Mouse (Mus musculus) liver, postnatal 0 days (tissue): Measurements from ENCODE around the gene Fnip2. TPM values are rescaled to one million over a fixed set of nuclear protein-coding genes. Genes with fewer than 3 reads are reported as not detected.
A peak's percentile ranks its signal among the peaks of the same experiment; 100 is the strongest.

Experiments
- ATAC-seq: fragments of 200-750 bp; cut with Nextera tagmentation; 2 replicates; pipeline ENCODE4 v1.8.0; 2017; ENCODE audit warnings: mild to moderate bottlenecking, moderate library complexity
- DNase-seq: peaks from one replicate; pipeline ENCODE4 v3.0.0-alpha.2; 2016
- H3K27ac ChIP-seq: fragments of 300-500 bp; sonication (generic); 2 replicates; pipeline ENCODE4 v1.5.1; 2014; ENCODE audit warnings: antibody characterized with exemption, moderate library complexity, mild to moderate bottlenecking, low read depth
- H3K27me3 ChIP-seq: fragments of 300-500 bp; sonication (generic); 2 replicates; pipeline ENCODE4 v1.6.1; 2014; ENCODE audit warnings: low read length, control low read depth, mixed read lengths; ENCODE audit not compliant: insufficient read depth
- H3K36me3 ChIP-seq: fragments of 300-500 bp; sonication (generic); replicated peaks from 2 replicates; pipeline ENCODE4 v1.6.1; 2014; ENCODE audit warnings: mild to moderate bottlenecking, control low read depth, low read length, moderate library complexity, mixed read lengths; ENCODE audit not compliant: insufficient read depth
- H3K4me1 ChIP-seq: fragments of 300-500 bp; sonication (generic); 2 replicates; pipeline ENCODE4 v1.6.1; 2014; ENCODE audit warnings: antibody characterized with exemption, mild to moderate bottlenecking, control low read depth; ENCODE audit not compliant: insufficient read depth
- H3K4me2 ChIP-seq: fragments of 300-500 bp; sonication (generic); 2 replicates; pipeline ENCODE4 v1.6.1; 2014; ENCODE audit warnings: low read depth, mild to moderate bottlenecking, low read length, moderate library complexity, mixed read lengths
- H3K4me3 ChIP-seq: fragments of 300-500 bp; sonication (generic); 2 replicates; pipeline ENCODE4 v1.5.1; 2014; ENCODE audit warnings: low read depth, low read length
- H3K9ac ChIP-seq: fragments of 300-500 bp; sonication (generic); replicated peaks from 2 replicates; pipeline ENCODE4 v1.6.1; 2014; ENCODE audit warnings: mild to moderate bottlenecking, moderate library complexity
- H3K9me3 ChIP-seq: fragments of 300-500 bp; sonication (generic); 2 replicates; pipeline ENCODE4 v1.6.1; 2016; ENCODE audit warnings: mild to moderate bottlenecking, control low read depth, low read length, mixed read lengths
- CTCF ChIP-seq: sonication (generic); IDR thresholded peaks from 2 replicates; pipeline ENCODE4 v1.5.1; 2016; ENCODE audit warnings: antibody characterized with exemption, low read depth
- EP300 ChIP-seq: IDR thresholded peaks from 2 replicates; pipeline ENCODE4 v1.6.1; 2016; ENCODE audit warnings: antibody characterized with exemption, low read depth, mild to moderate bottlenecking
- WGBS: fragments of 180-500 bp; shearing (Covaris S2); extraction: QIAGEN DNeasy Blood & Tissue Kit; methylation state at CpG from one replicate; pipeline ENCODE4 v1.1.7; 2014; ENCODE audit not compliant: insufficient replicate concordance; 5-methylcytosine and 5-hydroxymethylcytosine counted together
- polyA plus RNA-seq: library from polyadenylated mRNA; unstranded; fragments of >200 nt; fragmentation: Nextera tagmentation; extraction: Ambion mirVana; gene quantifications from 2 replicates; pipeline ENCODE4 v1.2.1, GENCODE M21; 2015

The Fnip2 gene
- polyA plus RNA-seq = 2.4 and 3.0 TPM in 2 replicates

GRCm38 (mm10) chr3:79567703-79568362 is at the start of gene Fnip2:
Fnip2 (minus strand) TSS chr3:79567796.
- H3K4me2 ChIP-seq = peak within 1 kb of the TSS; percentile 88
- H3K9ac ChIP-seq = peak within 1 kb of the TSS; percentile 87
- H3K4me3 ChIP-seq = peak within 1 kb of the TSS; percentile 88
- H3K36me3 ChIP-seq = no peaks in the 10 kb centered on the region
- ATAC-seq = peak; percentile 93
- TF ChIP-seq EP300 (peak; percentile 49; the same call in 1 of the 2 replicates), CTCF (no peak)
- peak; percentile 95 for DNase-seq
- peaks cover 21% of the 10 kb centered on the region for H3K4me1 ChIP-seq
- peak within 1 kb of the TSS; percentile 90 for H3K27ac ChIP-seq
- no peaks in the 10 kb centered on the region for H3K9me3 ChIP-seq
- no peaks in the 10 kb centered on the region for H3K27me3 ChIP-seq
- WGBS = under 1% methylated on average over 44 of the region's 55 CpGs

- ATAC-seq = peak; percentile 72
These were observed 42.3 kb upstream of the Fnip2 start for GRCm38 (mm10) chr3:79609886-79610285.

GRCm38 (mm10) chr3:79595468-79595867 is 27.9 kb upstream of the Fnip2 start:
- H3K27ac ChIP-seq = no peak overlapping the region
- H3K4me3 ChIP-seq = no peak overlapping the region
- no peak overlapping the region for H3K9ac ChIP-seq
- 88% methylated on average over 7 of the region's 7 CpGs for WGBS
- no peak for DNase-seq
- no peak overlapping the region for H3K4me2 ChIP-seq
- no peaks in the 10 kb centered on the region for H3K27me3 ChIP-seq
- H3K9me3 ChIP-seq = no peaks in the 10 kb centered on the region
- H3K36me3 ChIP-seq = peaks cover 58% of the 10 kb centered on the region
- ATAC-seq = no peak
- H3K4me1 ChIP-seq = peaks cover 6% of the 10 kb centered on the region; the same call in 1 of the 2 replicates
- TF ChIP-seq CTCF (no peak), EP300 (no peak)

More at GRCm38 (mm10) chr3:79609886-79610285, 42.3 kb upstream of the Fnip2 start:
- H3K9me3 ChIP-seq = peaks cover 6% of the 10 kb centered on the region; the same call in 1 of the 2 replicates
- H3K4me3 ChIP-seq = no peak overlapping the region
- H3K4me1 ChIP-seq = no peaks in the 10 kb centered on the region
- no peaks in the 10 kb centered on the region for H3K27me3 ChIP-seq
- H3K27ac ChIP-seq = 0 out of 2 replicates have a peak overlapping the region, but pooled peaks have one; percentile 31
- TF ChIP-seq EP300 = no peak
- TF ChIP-seq CTCF = no peak
- no peak for DNase-seq
- 74% methylated on average over 2 of the region's 2 CpGs for WGBS
- peaks cover 57% of the 10 kb centered on the region for H3K36me3 ChIP-seq
- no peak overlapping the region for H3K4me2 ChIP-seq
- H3K9ac ChIP-seq = no peak overlapping the region

- Histone ChIP-seq H3K4me1 (peaks cover 9% of the 10 kb centered on the region; the same call in 1 of the 2 replicates), H3K9ac (peak overlapping the region; percentile 86), H3K9me3 (no peaks in the 10 kb centered on the region), H3K36me3 (peaks cover 30% of the 10 kb centered on the region), H3K27ac (peak overlapping the region; percentile 89), H3K4me2 (peak overlapping the region; percentile 89), H3K4me3 (peak overlapping the region; percentile 82), H3K27me3 (no peaks in the 10 kb centered on the region)
- DNase-seq (no peak), ATAC-seq (peak; percentile 10; the same call in 1 of the 2 replicates)
- TF ChIP-seq EP300 (no peak), CTCF (no peak)
- WGBS = under 1% methylated on average over 15 of the region's 15 CpGs
These were observed 24.3 kb upstream of the Fnip2 start for GRCm38 (mm10) chr3:79591793-79592471.

- ATAC-seq = peak; percentile 89
- WGBS = 2% methylated on average over 63 of the region's 63 CpGs
- 0 out of 2 replicates have a peak, but pooled peaks have one; percentile 30 for TF ChIP-seq EP300
- TF ChIP-seq CTCF = 0 out of 2 replicates have a peak, but pooled peaks have one; percentile 20
These were observed 23.5 kb upstream of the Fnip2 start, which contains the start of gene Ppid for GRCm38 (mm10) chr3:79590863-79591792. Ppid (plus strand) TSS chr3:79591342.

More at GRCm38 (mm10) chr3:79590863-79591792, 23.5 kb upstream of the Fnip2 start, which contains the start of gene Ppid:
- H3K4me3 ChIP-seq = peak within 1 kb of the TSS; percentile 82
- H3K27me3 ChIP-seq = no peaks in the 10 kb centered on the region
- peak within 1 kb of the TSS; percentile 89 for H3K4me2 ChIP-seq
- no peaks in the 10 kb centered on the region for H3K9me3 ChIP-seq
- peak within 1 kb of the TSS; percentile 86 for H3K9ac ChIP-seq
- peaks cover 9% of the 10 kb centered on the region; the same call in 1 of the 2 replicates for H3K4me1 ChIP-seq
- DNase-seq = peak; percentile 89
- peak within 1 kb of the TSS; percentile 89 for H3K27ac ChIP-seq
- H3K36me3 ChIP-seq = peaks cover 22% of the 10 kb centered on the region
